Mouse (Mus musculus): Measurements from ENCODE around the gene Ccdc120. TPM values are rescaled to one million over a fixed set of nuclear protein-coding genes. Genes with fewer than 3 reads are reported as not detected.
A peak's percentile ranks its signal among the peaks of the same experiment; 100 is the strongest.

The Ccdc120 gene
- polyA plus RNA-seq, 2 experiments from 2014 or later: 0.20 TPM; not detected in 1

GRCm38 (mm10) chrX:7692862-7693261 lies 57.8 kb downstream of the Ccdc120 start:
- ATAC-seq: peak; percentile 51

GRCm38 (mm10) chrX:7690486-7690885 lies 60.2 kb downstream of the Ccdc120 start:
- ATAC-seq: no peak

GRCm38 (mm10) chrX:7688321-7688720 lies 62.4 kb downstream of the Ccdc120 start:
- ATAC-seq: no peak

Other genes with a start within 250 kb of the Ccdc120 start
- gene Foxp3, start 177.3 kb downstream of the Ccdc120 start, polyA plus RNA-seq (2017; shearing (Covaris generic)): 10 to 100 TPM; 31.5 to 37.6 TPM
- gene Ppp1r3f, start 176.6 kb downstream of the Ccdc120 start, polyA plus RNA-seq (2017; shearing (Covaris generic)): 1 to 10 TPM; 4.4 to 6.5 TPM
- 1 to 10 TPM; 7.3 to 9.1 TPM for gene Ccdc22, start 145.4 kb downstream of the Ccdc120 start, polyA plus RNA-seq (2017; shearing (Covaris generic))
- not detected for gene Cacna1f, start 143.8 kb downstream of the Ccdc120 start, polyA plus RNA-seq (2017; shearing (Covaris generic))
- 1 to 10 TPM; 5.8 to 7.5 TPM for gene Syp, start 112.4 kb downstream of the Ccdc120 start, polyA plus RNA-seq (2017; shearing (Covaris generic))
- gene Prickle3, start 93.6 kb downstream of the Ccdc120 start, polyA plus RNA-seq (2017; shearing (Covaris generic)): 1 to 10 TPM; 6.3 TPM
- 100 to 1,000 TPM; 196 to 200 TPM for gene Plp2, start 79.5 kb downstream of the Ccdc120 start, polyA plus RNA-seq (2017; shearing (Covaris generic))
- gene Magix, start 69.7 kb downstream of the Ccdc120 start, polyA plus RNA-seq (2017; shearing (Covaris generic)): not detected
- 10 to 100 TPM; 44.6 to 54.1 TPM for gene Gpkow, start 53.8 kb downstream of the Ccdc120 start, polyA plus RNA-seq (2017; shearing (Covaris generic))
- gene Wdr45, start 36.6 kb downstream of the Ccdc120 start, polyA plus RNA-seq (2017; shearing (Covaris generic)): 10 to 100 TPM; 38.9 to 48.2 TPM
- not detected for gene Gm45208, start 28.7 kb downstream of the Ccdc120 start, polyA plus RNA-seq (2017; shearing (Covaris generic))
- gene Praf2, start 22.5 kb downstream of the Ccdc120 start, polyA plus RNA-seq (2017; shearing (Covaris generic)): 10 to 100 TPM; 34.0 to 36.1 TPM
- gene Tfe3, start 11.7 kb upstream of the Ccdc120 start, polyA plus RNA-seq (2017; shearing (Covaris generic)): 10 to 100 TPM in 1 of 2 experiments, 1 to 10 TPM in 1; 9.1 to 14.7 TPM
- 10 to 100 TPM; 46.6 to 58.8 TPM for gene Gripap1, start 38.9 kb upstream of the Ccdc120 start, polyA plus RNA-seq (2017; shearing (Covaris generic))
- gene Kcnd1, start 71.4 kb upstream of the Ccdc120 start, polyA plus RNA-seq (2017; shearing (Covaris generic)): under 1 TPM; 0.49 to 0.50 TPM
- 10 to 100 TPM; 15.4 to 21.1 TPM for gene Otud5, start 90.5 kb upstream of the Ccdc120 start, polyA plus RNA-seq (2017; shearing (Covaris generic))
- 10 to 100 TPM; 37.5 to 40.7 TPM for gene Pim2, start 127.4 kb upstream of the Ccdc120 start, polyA plus RNA-seq (2017; shearing (Covaris generic))
- gene Slc35a2, start 133.1 kb upstream of the Ccdc120 start, polyA plus RNA-seq (2017; shearing (Covaris generic)): 10 to 100 TPM; 11.3 to 17.3 TPM
- 100 to 1,000 TPM in 1 of 2 experiments, 10 to 100 TPM in 1; 88.7 to 101 TPM for gene Pqbp1, start 148.4 kb upstream of the Ccdc120 start, polyA plus RNA-seq (2017; shearing (Covaris generic))
- gene Timm17b, start 148.5 kb upstream of the Ccdc120 start, polyA plus RNA-seq (2017; shearing (Covaris generic)): 10 to 100 TPM; 95.9 to 96.8 TPM
- not detected for gene Gm10491, start 156.9 kb upstream of the Ccdc120 start, polyA plus RNA-seq (2017; shearing (Covaris generic))
- not detected for gene Gm10490, start 158.6 kb upstream of the Ccdc120 start, polyA plus RNA-seq (2017; shearing (Covaris generic))
- not detected for gene Pcsk1n, start 168.9 kb upstream of the Ccdc120 start, polyA plus RNA-seq (2017; shearing (Covaris generic))
- gene Eras, start 177.7 kb upstream of the Ccdc120 start, polyA plus RNA-seq (2017; shearing (Covaris generic)): not detected
- gene Hdac6, start 197.0 kb upstream of the Ccdc120 start, polyA plus RNA-seq (2017; shearing (Covaris generic)): 10 to 100 TPM in 1 of 2 experiments, 1 to 10 TPM in 1; 8.7 to 10.0 TPM
- gene Gata1, start 227.2 kb upstream of the Ccdc120 start, polyA plus RNA-seq (2017; shearing (Covaris generic)): 10 to 100 TPM; 28.9 to 29.6 TPM